Mouse (Mus musculus) bone marrow, adult 2 months (tissue): ENCODE data around the gene Ramp2. TPM values are rescaled to one million over a fixed set of nuclear protein-coding genes. Genes with fewer than 3 reads are reported as not detected.

Experiments
- H3K27ac ChIP-seq: fragments of 200-500 bp; 2 replicates; pipeline ENCODE4 v1.5.1; 2012; ENCODE audit warnings: low read depth, mild to moderate bottlenecking, control low read depth, inconsistent platforms, low read length; ENCODE audit not compliant: control insufficient read depth, poor library complexity, insufficient read depth
- H3K4me1 ChIP-seq: fragments of 200-500 bp; 2 replicates; pipeline ENCODE4 v1.6.1; 2011; ENCODE audit warnings: low read length; ENCODE audit not compliant: control insufficient read depth, insufficient read depth
- H3K4me3 ChIP-seq: fragments of 200-500 bp; replicated peaks from 2 replicates; pipeline ENCODE3; 2011; ENCODE audit warnings: mild to moderate bottlenecking, low read depth, low read length, control low read depth; ENCODE audit not compliant: control insufficient read depth
- CTCF ChIP-seq: fragments of 200-500 bp; IDR thresholded peaks from 2 replicates; pipeline ENCODE4 v1.5.1; 2011; ENCODE audit warnings: low read length, control low read depth; ENCODE audit not compliant: control insufficient read depth, insufficient read depth
- POLR2A ChIP-seq: fragments of 200-500 bp; IDR thresholded peaks from 2 replicates; pipeline ENCODE4 v1.6.1; 2011; ENCODE audit warnings: low read depth, mild to moderate bottlenecking, control low read depth, low read length, borderline replicate concordance; ENCODE audit not compliant: control insufficient read depth
- WGBS: fragments of 180-500 bp; shearing (Covaris S2); methylation state at CpG from one replicate; pipeline ENCODE4 v1.1.7; 2018; 5-methylcytosine and 5-hydroxymethylcytosine counted together
- polyA plus RNA-seq: library from polyadenylated mRNA; stranded (reverse); fragments of >200 nt; gene quantifications from 2 replicates; pipeline ENCODE4 v1.2.4, GENCODE M21; 2011; ENCODE audit warnings: low replicate concordance; ENCODE audit not compliant: missing spikeins, insufficient read depth, insufficient read length

Gene Ramp2
- polyA plus RNA-seq, 1 experiment: 4.8 TPM

DNA sequence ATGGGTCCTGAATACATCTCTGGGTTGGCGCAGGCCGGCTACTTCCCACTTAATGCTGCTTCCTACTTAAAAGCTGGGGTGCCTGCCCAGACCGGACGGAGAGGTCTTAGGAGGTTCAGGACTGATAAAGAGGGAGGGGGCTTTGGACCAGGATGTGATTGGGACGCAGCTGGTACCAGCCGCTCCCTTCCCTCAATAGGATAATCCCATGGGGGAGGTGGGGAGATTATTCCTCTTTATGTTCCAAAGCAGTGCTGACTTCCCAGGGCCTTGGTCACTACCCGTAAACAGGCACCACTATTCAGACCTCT is 829 bp downstream of the Ramp2 start:
- Histone ChIP-seq H3K27ac (no peak overlapping the region; the same call in 1 of the 2 replicates), H3K4me3 (peak overlapping the region; percentile 34), H3K4me1 (no peaks in the 10 kb centered on the region)
- 17% methylated on average over 7 of the region's 7 CpGs for WGBS
- no peak for TF ChIP-seq CTCF
- no peak for TF ChIP-seq POLR2A

GRCm38 (mm10) chr11:101247521-101248030 is 1.7 kb downstream of the Ramp2 start:
- no peak for TF ChIP-seq POLR2A
- TF ChIP-seq CTCF: no peak
- Histone ChIP-seq H3K4me3 (no peak overlapping the region), H3K27ac (no peak overlapping the region), H3K4me1 (no peaks in the 10 kb centered on the region)
- WGBS: 84% methylated on average over 6 of the region's 6 CpGs

DNA sequence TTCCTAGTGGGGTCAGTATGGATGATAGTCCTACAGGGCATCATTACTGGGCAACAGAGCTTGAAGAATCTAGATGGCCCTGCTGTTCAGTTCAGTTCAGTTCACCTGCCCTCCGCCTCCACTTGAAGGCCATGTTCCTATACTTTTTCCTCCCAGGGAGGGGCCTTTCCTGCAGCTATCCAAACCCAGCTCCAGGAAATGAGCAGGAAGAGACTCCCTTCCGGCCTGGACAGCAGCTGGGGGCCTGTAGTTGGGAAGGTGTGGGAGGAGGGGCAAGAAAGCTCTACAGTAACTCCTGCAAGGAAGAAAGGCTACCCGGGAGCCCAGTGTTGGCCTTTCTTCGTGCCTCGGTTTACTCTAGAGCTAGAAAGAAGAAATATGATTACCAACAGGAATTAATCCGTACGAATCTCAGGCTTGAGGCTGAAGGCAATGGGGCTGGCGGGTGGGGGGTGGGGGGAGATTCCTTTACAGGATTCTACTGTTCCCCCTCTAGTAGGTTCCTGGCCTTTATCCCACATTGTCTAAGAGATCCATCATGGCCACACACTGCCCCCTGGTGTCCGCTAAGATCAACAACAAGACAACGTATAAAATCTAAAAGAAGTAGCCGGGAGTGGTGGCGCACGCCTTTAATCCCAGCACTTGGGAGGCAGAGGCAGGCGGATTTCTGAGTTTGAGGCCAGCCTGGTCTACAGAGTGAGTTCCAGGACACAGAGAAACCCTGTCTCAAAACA is 2.6 kb downstream of the Ramp2 start:
- H3K4me1 ChIP-seq: no peaks in the 10 kb centered on the region
- TF ChIP-seq POLR2A (no peak), CTCF (peak; percentile 58)

DNA sequence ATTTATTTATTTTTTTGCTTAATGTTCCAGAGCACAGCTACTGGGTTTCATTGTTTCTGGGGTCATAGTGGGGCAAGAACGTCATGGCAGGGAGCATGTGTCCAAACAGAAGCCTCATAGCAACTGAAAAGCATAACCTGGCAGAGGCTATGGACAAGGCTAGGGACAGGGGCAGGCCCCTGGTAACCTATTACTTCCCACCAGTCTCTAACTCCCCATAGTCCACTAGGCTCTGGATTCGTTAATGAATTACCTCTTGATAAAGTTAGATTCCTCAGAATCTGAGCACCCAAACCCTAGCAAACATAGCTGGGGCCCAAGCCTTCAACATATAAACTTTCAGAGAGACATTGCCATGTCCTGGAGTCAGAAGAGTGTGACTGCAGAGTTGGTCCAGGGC is 5.2 kb downstream of the Ramp2 start:
- H3K4me3 ChIP-seq: no peak overlapping the region
- H3K4me1 ChIP-seq: no peaks in the 10 kb centered on the region
- no peak overlapping the region for H3K27ac ChIP-seq
- WGBS: 81% methylated on average over 2 of the region's 2 CpGs
- no peak for TF ChIP-seq CTCF
- no peak for TF ChIP-seq POLR2A

More for the DNA sequence above, 2.6 kb downstream of the Ramp2 start:
- H3K27ac ChIP-seq: no peak overlapping the region
- 41% methylated on average over 14 of the region's 14 CpGs for WGBS
- no peak overlapping the region for H3K4me3 ChIP-seq

DNA sequence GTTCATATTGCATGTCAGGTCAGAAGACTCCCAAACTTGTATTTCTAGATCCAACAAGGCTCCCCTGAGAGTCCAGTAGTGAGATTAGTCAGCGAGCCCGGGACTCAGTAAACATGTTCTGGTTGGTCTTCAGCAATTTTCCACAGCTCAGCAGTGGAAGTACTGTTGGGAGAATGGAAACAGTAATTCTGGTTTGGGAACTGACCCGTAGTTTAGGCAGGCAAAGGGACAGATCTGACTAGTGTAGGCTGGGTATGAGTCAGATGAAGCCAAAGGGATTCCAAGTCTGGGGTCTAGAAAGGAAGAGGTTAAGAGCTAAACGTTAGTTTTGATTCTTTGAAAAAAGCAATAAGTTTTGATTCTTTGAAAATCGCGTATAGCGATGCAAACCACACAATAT is 7.1 kb downstream of the Ramp2 start:
- TF ChIP-seq CTCF (no peak), POLR2A (no peak)
- H3K4me1 ChIP-seq: no peaks in the 10 kb centered on the region
- WGBS: 7% methylated on average over 7 of the region's 7 CpGs
- H3K27ac ChIP-seq: no peak overlapping the region
- peak overlapping the region; percentile 91 for H3K4me3 ChIP-seq

GRCm38 (mm10) chr11:101253613-101254389 is 8.0 kb downstream of the Ramp2 start, which contains the start of gene Vps25:
Gene Vps25 (plus strand): TSS chr11:101253707.
- Histone ChIP-seq H3K27ac (peak within 1 kb of the TSS; percentile 67), H3K4me1 (no peaks in the 10 kb centered on the region)
- WGBS: under 1% methylated on average over 40 of the region's 40 CpGs

GRCm38 (mm10) chr11:101255826-101256775 is 10.3 kb downstream of the Ramp2 start:
- no peaks in the 10 kb centered on the region for H3K4me1 ChIP-seq
- TF ChIP-seq POLR2A (no peak), CTCF (no peak)
- H3K4me3 ChIP-seq: no peak overlapping the region
- WGBS: 84% methylated on average over 13 of the region's 13 CpGs
- H3K27ac ChIP-seq: no peak overlapping the region

More at GRCm38 (mm10) chr11:101253613-101254389, 8.0 kb downstream of the Ramp2 start, which contains the start of gene Vps25:
- TF ChIP-seq CTCF: no peak
- peak; percentile 89 for TF ChIP-seq POLR2A
- peak within 1 kb of the TSS; percentile 91 for H3K4me3 ChIP-seq
